Mouse (Mus musculus) liver, postnatal 0 days (tissue): ENCODE results near the gene Pxn. TPM values are rescaled to one million over a fixed set of nuclear protein-coding genes. Genes with fewer than 3 reads are reported as not detected.
A peak's percentile ranks its signal among the peaks of the same experiment; 100 is the strongest.
"Not testable (repeated sequence)": the region's sequence is repeated elsewhere in the genome, so short reads cannot be mapped to it uniquely, and the experiment has no call there.

Experiments used
- ATAC-seq: fragments of 200-750 bp; cut with Nextera tagmentation; 2 replicates; pipeline ENCODE4 v1.8.0; 2017; ENCODE audit warnings: mild to moderate bottlenecking, moderate library complexity
- DNase-seq: peaks from one replicate; pipeline ENCODE4 v3.0.0-alpha.2; 2016
- H3K27ac ChIP-seq: fragments of 300-500 bp; sonication (generic); 2 replicates; pipeline ENCODE4 v1.5.1; 2014; ENCODE audit warnings: antibody characterized with exemption, moderate library complexity, mild to moderate bottlenecking, low read depth
- H3K27me3 ChIP-seq: fragments of 300-500 bp; sonication (generic); 2 replicates; pipeline ENCODE4 v1.6.1; 2014; ENCODE audit warnings: low read length, control low read depth, mixed read lengths; ENCODE audit not compliant: insufficient read depth
- H3K36me3 ChIP-seq: fragments of 300-500 bp; sonication (generic); replicated peaks from 2 replicates; pipeline ENCODE4 v1.6.1; 2014; ENCODE audit warnings: mild to moderate bottlenecking, control low read depth, low read length, moderate library complexity, mixed read lengths; ENCODE audit not compliant: insufficient read depth
- H3K4me1 ChIP-seq: fragments of 300-500 bp; sonication (generic); 2 replicates; pipeline ENCODE4 v1.6.1; 2014; ENCODE audit warnings: antibody characterized with exemption, mild to moderate bottlenecking, control low read depth; ENCODE audit not compliant: insufficient read depth
- H3K4me2 ChIP-seq: fragments of 300-500 bp; sonication (generic); 2 replicates; pipeline ENCODE4 v1.6.1; 2014; ENCODE audit warnings: low read depth, mild to moderate bottlenecking, low read length, moderate library complexity, mixed read lengths
- H3K4me3 ChIP-seq: fragments of 300-500 bp; sonication (generic); 2 replicates; pipeline ENCODE4 v1.5.1; 2014; ENCODE audit warnings: low read depth, low read length
- H3K9ac ChIP-seq: fragments of 300-500 bp; sonication (generic); replicated peaks from 2 replicates; pipeline ENCODE4 v1.6.1; 2014; ENCODE audit warnings: mild to moderate bottlenecking, moderate library complexity
- H3K9me3 ChIP-seq: fragments of 300-500 bp; sonication (generic); 2 replicates; pipeline ENCODE4 v1.6.1; 2016; ENCODE audit warnings: mild to moderate bottlenecking, control low read depth, low read length, mixed read lengths
- CTCF ChIP-seq: sonication (generic); IDR thresholded peaks from 2 replicates; pipeline ENCODE4 v1.5.1; 2016; ENCODE audit warnings: antibody characterized with exemption, low read depth
- EP300 ChIP-seq: IDR thresholded peaks from 2 replicates; pipeline ENCODE4 v1.6.1; 2016; ENCODE audit warnings: antibody characterized with exemption, low read depth, mild to moderate bottlenecking
- whole genome bisulfite sequencing: fragments of 180-500 bp; shearing (Covaris S2); extraction: QIAGEN DNeasy Blood & Tissue Kit; methylation state at CpG from one replicate; pipeline ENCODE4 v1.1.7; 2014; ENCODE audit not compliant: insufficient replicate concordance; 5-methylcytosine and 5-hydroxymethylcytosine counted together
- polyA plus RNA-seq: library from polyadenylated mRNA; unstranded; fragments of >200 nt; fragmentation: Nextera tagmentation; extraction: Ambion mirVana; gene quantifications from 2 replicates; pipeline ENCODE4 v1.2.1, GENCODE M21; 2015

Gene Pxn
- polyA plus RNA-seq, 1 experiment from 2014 or later = 14.9 TPM

DNA sequence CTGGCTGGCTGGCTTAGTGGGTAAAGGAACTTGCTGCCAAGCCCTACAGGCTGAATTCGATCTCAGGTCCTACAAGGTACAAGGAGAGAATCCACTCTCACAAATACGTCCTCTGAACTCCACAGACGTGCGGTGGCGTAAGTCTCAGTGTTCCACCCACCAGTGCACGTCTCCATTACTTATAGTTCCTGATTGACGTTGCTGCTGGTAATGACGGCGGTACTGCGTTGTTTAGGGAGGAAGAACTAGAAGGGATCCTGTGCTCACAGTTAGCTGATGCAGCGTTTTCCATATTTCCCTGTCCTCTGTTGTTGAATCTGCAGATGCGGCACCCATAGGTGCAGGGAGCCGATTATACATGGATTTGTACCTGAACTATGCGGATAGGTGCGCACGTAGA is 7.2 kb downstream of the Pxn start:
- peak overlapping the region; percentile 95 for H3K27ac ChIP-seq
- H3K4me2 ChIP-seq = peak overlapping the region; percentile 63; the same call in 1 of the 2 replicates
- H3K27me3 ChIP-seq = no peaks in the 10 kb centered on the region
- no peak overlapping the region for H3K9ac ChIP-seq
- WGBS = 83% methylated on average over 16 of the region's 16 CpGs
- H3K4me3 ChIP-seq = no peak overlapping the region
- no peak for DNase-seq
- TF ChIP-seq CTCF (no peak), EP300 (no peak)
- ATAC-seq = no peak
- no peaks in the 10 kb centered on the region for H3K9me3 ChIP-seq
- H3K36me3 ChIP-seq = peaks cover 9% of the 10 kb centered on the region; the same call in 1 of the 2 replicates
- peaks cover 47% of the 10 kb centered on the region for H3K4me1 ChIP-seq

DNA sequence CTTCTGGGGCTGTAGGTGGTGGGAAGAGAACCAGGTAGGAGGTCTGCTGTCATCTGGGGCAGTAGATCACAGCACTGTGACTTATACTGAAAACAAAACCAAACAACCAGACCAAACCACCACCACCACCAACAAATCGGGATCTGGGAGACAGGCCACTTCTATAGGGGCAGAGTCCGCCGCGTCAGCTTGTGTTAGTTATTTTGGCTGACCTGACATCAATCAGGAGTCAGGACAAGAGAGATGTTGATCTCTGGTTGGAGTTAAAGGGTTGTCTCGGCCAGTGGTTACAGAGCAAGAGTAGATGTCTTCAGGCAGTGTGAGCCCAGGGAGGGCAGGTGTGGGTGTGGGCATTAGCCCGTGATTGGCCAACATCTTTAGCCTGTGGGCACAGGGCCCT is 7.9 kb downstream of the Pxn start:
- WGBS = 53% methylated on average over 6 of the region's 6 CpGs
- H3K27ac ChIP-seq = peak overlapping the region; percentile 95
- DNase-seq (peak; percentile 38), ATAC-seq (peak; percentile 72)
- TF ChIP-seq CTCF = no peak
- no peak for TF ChIP-seq EP300
- peaks cover 9% of the 10 kb centered on the region; the same call in 1 of the 2 replicates for H3K36me3 ChIP-seq
- peak overlapping the region; percentile 62; the same call in 1 of the 2 replicates for H3K9ac ChIP-seq
- peaks cover 48% of the 10 kb centered on the region for H3K4me1 ChIP-seq
- peak overlapping the region; percentile 63 for H3K4me2 ChIP-seq
- no peak overlapping the region for H3K4me3 ChIP-seq
- H3K27me3 ChIP-seq = no peaks in the 10 kb centered on the region
- H3K9me3 ChIP-seq = no peaks in the 10 kb centered on the region

DNA sequence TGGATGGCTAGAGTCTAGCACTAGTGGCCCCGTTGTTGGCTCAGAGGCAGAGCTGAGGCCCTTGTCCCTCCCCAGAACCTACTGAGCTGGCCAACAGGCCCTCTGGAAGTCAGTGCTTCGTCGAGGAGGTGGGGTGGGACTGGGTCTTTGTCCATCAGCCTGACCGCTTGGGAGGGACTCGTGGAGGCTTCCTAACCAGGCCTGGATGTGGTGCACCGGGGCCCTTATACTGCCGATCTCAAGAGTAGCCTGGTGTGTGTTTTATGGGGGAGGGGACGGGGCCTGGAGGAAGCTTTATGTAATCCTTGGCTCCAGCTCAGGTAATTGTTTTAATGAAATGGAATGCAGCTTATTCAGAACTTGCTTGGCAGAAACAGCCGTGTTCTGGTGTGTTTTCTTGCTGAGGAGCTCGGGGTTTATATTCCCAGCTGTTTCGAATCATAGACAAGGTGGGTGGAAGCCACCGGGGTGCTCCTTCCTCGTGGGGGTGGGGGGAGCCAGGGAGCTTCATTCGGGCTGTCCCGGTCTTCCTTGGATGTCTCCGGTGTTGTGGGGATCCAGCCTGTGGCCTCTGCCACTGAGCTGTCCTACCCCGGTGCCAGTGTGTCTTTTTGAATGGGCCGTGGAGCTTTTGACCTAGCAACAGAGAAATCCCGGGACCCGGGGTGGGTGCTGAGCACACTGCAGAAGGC is 8.6 kb downstream of the Pxn start:
- no peaks in the 10 kb centered on the region for H3K27me3 ChIP-seq
- peaks cover 45% of the 10 kb centered on the region for H3K4me1 ChIP-seq
- peak overlapping the region; percentile 95 for H3K27ac ChIP-seq
- ATAC-seq = peak; percentile 24
- peak overlapping the region; percentile 62 for H3K9ac ChIP-seq
- 42% methylated on average over 20 of the region's 20 CpGs for WGBS
- DNase-seq = peak; percentile 31
- peaks cover 9% of the 10 kb centered on the region; the same call in 1 of the 2 replicates for H3K36me3 ChIP-seq
- no peak for TF ChIP-seq CTCF
- no peak for TF ChIP-seq EP300
- peak overlapping the region; percentile 63 for H3K4me2 ChIP-seq
- no peaks in the 10 kb centered on the region for H3K9me3 ChIP-seq
- H3K4me3 ChIP-seq = no peak overlapping the region

DNA sequence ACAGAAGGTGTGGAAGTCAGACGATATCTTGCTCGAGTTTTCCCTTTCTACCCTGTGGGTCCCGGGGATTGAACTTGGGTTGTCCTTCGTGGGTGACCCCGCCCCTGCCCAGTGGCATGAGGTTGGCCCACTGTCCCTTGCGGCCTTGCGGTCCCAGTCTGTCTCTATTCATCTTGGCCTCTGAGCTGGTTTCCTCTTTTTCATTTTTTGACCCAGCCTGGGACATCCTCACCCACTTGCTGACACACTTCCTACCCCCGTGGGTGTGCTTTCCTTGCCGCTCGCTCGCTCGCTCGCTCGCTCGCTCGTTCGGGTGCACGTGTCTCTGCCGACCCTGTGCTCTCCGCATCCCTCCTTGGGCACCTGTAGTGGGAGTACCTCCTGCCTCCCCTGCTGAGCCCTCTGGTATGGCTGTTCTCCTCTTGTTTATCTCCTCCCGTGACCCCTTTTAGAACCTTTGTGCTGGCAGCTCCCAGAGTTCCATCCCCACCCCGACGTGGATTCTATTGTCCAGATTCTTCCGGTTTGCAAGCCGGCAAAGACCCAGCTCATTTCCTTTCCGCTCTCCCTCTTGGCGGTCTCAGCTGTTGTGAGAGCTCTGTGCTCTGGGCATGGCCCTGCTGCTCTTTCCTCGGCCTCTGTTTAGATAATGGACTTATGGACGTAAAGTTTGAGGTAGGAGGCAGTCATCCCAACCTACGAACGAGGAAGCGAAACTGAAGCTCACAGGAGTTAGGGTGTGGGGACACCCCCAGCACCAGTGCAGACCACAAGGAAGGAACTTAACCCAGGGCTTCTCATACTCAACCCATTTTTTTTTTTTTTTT is 9.8 kb downstream of the Pxn start:
- WGBS = 23% methylated on average over 32 of the region's 32 CpGs
- peak; percentile 36 for ATAC-seq

DNA sequence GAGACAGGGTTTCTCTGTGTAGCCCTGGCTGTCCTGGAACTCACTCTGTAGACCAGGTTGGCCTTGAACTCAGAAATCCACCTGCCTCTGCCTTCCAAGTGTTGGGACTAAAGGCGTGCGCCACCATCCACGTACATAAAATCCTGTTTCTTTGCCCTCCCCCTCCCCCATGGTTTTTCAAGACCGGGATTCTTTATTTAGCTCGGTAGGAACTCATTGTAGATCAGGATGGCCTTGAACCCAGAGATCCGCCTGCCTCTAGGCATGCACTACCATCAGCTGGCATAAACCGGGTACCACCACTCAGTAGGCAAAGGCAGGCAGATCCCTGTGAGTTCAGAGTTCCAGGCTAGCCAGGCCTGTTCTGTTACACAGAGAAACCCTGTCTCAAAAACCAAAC is 10.4 kb downstream of the Pxn start:
- H3K4me3 ChIP-seq = no peak overlapping the region
- peaks cover 52% of the 10 kb centered on the region for H3K4me1 ChIP-seq
- ATAC-seq (no peak), DNase-seq (no peak)
- no peaks in the 10 kb centered on the region for H3K27me3 ChIP-seq
- 52% methylated on average over 7 of the region's 7 CpGs for WGBS
- no peak overlapping the region for H3K9ac ChIP-seq
- TF ChIP-seq CTCF (no peak), EP300 (no peak)
- H3K27ac ChIP-seq = peak overlapping the region; percentile 95
- H3K4me2 ChIP-seq = peak overlapping the region; percentile 63
- H3K9me3 ChIP-seq = no peaks in the 10 kb centered on the region
- peaks cover 9% of the 10 kb centered on the region; the same call in 1 of the 2 replicates for H3K36me3 ChIP-seq

More for the DNA sequence above, 9.8 kb downstream of the Pxn start:
- Histone ChIP-seq H3K4me2 (peak overlapping the region; percentile 63), H3K4me3 (peak overlapping the region; percentile 34), H3K36me3 (peaks cover 9% of the 10 kb centered on the region; the same call in 1 of the 2 replicates), H3K27me3 (no peaks in the 10 kb centered on the region), H3K9ac (peak overlapping the region; percentile 44), H3K4me1 (peaks cover 51% of the 10 kb centered on the region), H3K9me3 (no peaks in the 10 kb centered on the region), H3K27ac (peak overlapping the region; percentile 95)
- peak; percentile 62 for DNase-seq
- TF ChIP-seq EP300 = no peak
- TF ChIP-seq CTCF = no peak

DNA sequence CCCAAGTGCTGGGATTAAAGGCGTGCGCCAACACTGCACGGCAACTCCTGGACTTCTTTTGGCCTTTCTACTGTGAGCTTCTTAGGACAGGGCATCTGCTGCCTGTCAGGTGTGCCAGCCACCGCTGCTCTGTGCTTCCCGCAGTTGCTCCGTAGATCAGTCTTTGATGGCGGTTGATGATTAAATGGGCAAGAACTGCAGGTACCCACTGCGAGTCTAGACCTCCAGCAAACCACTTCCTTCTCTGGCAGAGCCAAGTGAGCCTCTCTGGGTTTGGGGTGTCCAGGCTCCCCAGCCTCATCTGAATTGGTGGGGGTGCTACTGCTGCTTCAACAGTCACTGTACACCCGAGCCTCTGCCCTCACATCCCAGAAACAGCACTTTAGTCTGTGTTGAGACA is 11.0 kb downstream of the Pxn start:
- H3K4me2 ChIP-seq = no peak overlapping the region
- TF ChIP-seq CTCF (no peak), EP300 (no peak)
- H3K36me3 ChIP-seq = peaks cover 9% of the 10 kb centered on the region; the same call in 1 of the 2 replicates
- WGBS = 73% methylated on average over 9 of the region's 9 CpGs
- ATAC-seq (no peak), DNase-seq (no peak)
- H3K4me1 ChIP-seq = peaks cover 57% of the 10 kb centered on the region
- no peaks in the 10 kb centered on the region for H3K9me3 ChIP-seq
- H3K9ac ChIP-seq = no peak overlapping the region
- no peaks in the 10 kb centered on the region for H3K27me3 ChIP-seq
- H3K4me3 ChIP-seq = no peak overlapping the region
- peak overlapping the region; percentile 95; the same call in 1 of the 2 replicates for H3K27ac ChIP-seq

DNA sequence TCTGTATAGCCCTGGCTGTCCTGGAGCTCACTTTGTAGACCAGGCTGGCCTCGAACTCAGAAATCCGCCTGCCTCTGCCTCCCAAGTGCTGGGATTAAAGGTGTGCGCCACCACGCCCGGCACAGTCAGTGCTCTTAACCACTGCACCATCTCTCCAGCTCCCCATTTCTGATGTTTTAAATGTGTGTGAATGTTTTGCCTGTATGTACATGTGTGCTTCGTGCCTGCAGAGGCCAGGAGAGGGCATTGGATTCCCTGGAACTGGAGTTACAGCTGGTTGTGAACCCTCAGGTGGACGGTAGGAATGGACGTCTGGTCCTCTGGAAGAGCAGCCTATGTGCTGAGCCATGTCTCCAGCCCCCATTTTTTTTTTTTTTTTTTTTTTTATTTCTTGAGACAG is 11.7 kb downstream of the Pxn start:
- H3K9me3 ChIP-seq, H3K4me2 ChIP-seq, H3K36me3 ChIP-seq, ATAC-seq, DNase-seq, H3K9ac ChIP-seq, H3K27me3 ChIP-seq, H3K27ac ChIP-seq, H3K4me3 ChIP-seq: not testable (repeated sequence)
- WGBS = 89% methylated on average over 7 of the region's 8 CpGs
- H3K4me1 ChIP-seq = peaks cover 64% of the 10 kb centered on the region
